Mouse (Mus musculus): ENCODE data around the gene Nop2.

Gene Nop2

DNA sequence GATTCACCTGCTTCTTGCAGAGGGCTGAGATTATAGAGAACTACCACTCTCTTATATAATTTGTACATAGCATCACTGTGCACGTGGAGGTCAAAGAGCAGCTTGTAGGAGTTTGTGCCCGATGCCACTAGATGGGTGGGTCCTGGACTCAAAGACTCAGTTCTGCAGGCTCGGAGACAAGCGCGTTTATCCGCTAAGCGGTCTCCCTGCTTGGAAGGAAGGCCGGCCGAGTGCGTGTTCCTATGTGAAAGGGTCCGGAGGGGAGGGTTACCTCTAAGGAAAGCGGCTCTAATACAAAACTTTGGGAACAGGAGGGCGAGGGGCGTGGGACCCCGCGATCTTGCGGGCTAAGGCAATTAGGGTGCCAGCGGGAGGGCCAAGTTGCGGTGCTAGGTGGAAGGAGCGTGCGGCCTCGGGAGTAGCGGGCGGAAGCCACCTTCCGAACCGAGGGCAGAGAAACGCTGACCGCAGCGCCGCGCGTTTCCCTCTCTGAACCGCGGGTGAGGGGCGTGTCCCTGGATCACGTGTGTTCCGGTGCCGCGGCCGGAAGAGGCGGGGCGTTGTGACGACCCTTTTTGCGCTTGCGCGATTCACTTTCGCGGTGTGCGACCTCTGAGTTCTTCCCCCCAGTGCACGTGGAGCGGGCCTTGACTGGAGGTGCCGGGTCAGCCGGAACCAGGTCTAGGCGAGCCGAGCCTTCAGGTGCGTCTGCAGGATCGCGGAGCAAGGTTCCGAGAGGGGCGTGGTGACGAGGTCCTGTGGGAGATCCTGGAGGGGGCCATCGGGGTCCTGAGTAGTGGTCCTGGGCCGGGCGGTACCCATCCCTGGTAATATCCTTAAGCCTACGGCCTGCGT lies at the start of gene Nop2:
Gene Nop2 (plus strand): TSS at position 608 of the 855 bp plus-strand sequence.
- DNase-seq, result peak; percentile 93

DNA sequence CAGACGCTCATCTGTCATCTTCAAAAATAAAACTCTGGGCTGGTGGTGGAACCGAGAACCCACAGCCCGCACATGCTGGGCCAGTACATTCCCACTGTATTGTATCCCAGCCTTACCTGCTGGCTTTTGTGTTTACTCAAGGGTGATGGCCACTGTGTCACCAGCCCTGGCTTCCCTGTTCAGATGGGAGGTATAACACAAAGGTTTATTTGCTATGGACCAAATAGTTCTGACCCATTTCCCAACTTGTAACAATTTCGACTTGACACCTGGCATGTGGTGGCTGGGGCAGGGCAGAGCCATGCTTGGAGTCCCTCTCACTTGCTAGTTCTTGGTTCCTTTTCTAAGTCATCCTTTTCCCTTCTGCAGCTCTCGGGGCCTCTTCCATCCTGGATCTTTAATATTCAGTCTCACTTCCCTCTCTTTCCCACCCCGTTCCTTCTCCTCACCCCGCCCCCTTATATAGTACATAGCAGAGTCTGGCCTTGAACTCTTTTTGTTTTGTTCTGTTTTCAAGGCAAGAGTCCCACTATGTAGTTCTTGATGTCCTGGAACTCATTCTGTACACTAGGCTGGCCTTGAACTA lies 48.8 kb upstream of the Nop2 start:
- no peak for DNase-seq

DNA sequence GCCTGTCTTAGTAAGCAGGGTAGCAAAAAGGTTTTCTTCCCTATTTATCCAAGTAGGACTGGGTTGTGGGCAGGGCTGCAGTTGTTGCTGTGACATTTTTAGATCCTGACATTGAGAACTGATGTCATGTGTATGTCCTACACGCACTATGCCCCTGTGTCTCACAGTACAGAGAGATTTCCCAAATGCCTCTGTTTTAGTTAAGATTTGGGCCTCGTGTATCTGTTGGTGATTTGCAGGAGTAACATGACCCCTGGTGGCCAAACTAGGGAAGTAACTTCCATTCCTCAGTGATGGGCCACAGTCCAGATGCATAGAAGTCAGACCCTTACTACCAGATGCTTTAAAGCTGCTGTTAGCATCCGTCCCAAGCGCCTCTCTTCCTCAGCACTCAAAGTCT lies 47.3 kb upstream of the Nop2 start:
- DNase-seq, result peak; percentile 72

DNA sequence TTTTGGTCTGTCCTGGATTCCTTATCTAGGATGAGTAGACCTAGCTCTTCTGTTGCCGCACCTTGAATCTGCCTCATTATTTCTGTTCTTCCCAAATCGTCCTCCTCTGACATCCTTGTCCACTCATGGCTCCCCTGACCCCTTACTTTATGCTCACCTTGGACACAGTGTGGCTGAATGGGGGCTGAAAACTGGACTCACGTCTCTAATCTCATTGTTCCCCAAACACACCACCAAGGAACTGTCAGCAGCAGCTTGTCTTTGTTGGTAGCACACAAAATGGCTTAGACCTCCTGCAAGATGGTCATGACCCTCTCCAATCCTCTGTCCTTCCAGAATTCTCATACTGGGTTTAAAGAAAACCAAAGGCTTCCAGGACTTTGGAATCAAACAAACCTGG lies 43.8 kb upstream of the Nop2 start:
- DNase-seq, result no peak

DNA sequence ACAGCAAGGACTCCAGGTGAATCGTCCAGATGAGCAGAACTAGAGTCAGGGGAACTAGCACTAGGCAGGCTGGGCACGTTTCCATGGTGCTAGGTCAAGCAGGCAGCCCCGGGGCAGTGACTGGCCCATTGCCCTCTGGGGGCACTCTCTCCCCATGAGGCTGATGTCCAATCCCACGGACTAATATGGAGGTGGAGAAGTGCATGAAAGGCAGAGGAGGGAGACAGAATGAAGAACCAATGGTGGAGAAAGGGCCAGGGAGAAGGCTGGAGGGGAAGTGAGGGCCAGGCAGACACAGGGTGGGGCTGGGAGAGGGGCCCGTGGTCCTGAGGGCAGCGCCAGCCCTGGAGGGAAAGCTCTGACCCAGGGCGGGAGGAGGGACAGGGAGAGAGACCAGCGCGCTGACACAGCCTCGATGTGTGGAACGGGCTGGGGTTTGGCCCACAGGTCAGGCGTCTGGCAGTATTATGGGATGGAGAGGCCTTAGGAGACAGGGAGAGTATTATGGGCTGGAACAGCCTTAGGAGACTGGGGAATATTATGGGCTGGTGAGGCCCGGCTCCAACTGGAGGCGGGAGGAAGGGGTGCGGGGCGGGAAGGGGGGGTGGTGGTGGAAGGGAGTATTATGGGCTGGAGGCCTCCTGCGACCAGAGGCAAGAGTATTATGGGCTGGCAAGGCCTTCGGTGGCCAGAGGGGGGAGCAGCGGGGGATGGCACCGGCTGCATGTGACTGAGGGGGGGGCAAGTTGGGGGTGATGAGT lies 43.0 kb upstream of the Nop2 start:
- DNase-seq, result peak; percentile 73

DNA sequence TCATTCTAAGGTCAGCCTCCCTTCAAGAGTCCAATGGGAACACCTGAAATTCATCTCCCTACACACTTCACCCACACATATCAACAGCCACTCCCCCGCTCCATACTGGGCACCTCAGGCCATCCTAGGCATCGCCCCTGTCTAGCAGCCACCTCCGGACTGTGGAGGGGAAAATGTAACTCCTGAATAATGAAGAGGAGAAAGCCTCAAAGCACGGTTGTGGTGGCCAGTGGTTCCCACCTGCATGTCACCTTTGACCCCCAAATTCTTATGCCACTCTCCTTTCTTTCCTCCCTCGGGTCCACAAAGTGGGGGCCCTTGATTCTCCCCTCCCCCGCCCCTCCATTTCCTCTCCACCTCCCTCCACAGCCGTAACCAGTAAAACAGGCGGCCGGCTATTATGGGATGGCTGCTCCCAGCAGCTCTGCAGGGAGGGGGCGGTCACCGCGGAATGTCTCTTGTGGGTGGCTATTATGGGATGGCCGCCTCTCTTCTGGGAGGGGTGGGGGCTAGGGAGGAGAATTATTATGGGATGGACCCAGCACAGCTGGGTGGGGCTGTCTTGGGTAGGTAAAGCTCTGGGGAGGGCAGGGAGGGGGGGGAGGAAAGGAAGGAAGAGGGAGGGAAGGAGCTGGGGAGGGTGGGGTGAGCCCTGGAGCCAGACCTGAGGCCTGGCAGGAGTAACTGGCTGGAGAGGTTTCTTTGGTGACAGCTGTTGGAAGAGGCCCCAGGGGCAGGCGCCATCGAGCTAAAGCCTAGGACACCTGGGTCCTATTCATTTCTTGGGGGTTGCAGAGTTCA lies 42.0 kb upstream of the Nop2 start:
- DNase-seq, result peak; percentile 80

DNA sequence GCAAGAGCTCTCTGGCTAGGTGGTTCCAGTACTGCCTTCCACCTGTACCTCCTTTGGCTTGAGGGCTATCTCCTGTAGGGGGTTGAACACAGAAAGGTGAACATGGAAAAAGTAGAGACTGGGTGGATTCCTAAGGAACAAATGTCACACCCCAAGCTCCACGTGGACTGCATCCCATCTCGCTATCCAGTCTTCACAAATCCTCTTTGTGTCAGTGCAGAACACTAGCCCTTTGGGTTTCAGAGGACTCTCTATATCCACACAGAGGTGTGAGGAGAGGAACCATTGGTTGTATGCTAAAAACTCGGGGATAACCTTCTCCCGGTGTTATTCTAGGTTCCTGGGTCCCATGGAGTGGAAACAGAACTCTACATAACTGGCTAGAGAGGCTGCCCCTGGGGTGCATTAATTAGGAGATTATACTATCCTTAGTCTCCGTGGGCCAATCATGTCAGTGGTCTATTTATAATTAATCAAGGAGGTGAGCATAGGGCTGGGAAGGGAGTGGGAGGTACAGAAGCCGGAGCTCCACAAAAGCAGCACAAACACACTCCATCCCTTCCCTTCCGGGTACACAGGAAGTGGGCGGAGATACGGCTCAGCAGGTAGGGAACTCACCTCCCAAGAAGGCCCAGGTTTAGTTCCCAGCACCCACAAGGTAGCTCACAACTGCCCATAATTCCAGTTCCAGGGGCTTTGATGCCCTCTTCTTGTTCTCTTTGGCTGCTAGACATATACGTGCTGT lies 41.2 kb upstream of the Nop2 start:
- no peak for DNase-seq

DNA sequence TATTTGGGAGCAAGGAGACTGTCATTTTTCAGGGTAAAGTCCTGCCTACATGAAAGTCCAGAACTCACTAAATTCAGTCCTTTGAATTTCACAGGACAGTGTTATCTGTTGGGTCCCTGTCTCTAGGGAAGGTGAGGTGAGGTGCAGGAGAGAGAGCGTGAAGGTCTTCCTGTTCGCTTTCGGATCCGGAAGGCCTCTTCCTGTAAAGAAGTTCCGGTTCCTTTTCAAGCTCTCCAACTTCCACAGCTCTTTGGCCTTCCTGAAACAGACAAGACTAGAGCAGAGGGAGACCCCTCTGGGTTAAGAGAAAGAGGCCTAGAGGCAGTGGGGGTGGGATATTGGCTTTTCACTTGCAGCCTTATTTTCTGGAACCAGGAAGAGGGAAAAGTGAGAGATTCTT lies 39.3 kb upstream of the Nop2 start:
- peak; percentile 36 for DNase-seq

DNA sequence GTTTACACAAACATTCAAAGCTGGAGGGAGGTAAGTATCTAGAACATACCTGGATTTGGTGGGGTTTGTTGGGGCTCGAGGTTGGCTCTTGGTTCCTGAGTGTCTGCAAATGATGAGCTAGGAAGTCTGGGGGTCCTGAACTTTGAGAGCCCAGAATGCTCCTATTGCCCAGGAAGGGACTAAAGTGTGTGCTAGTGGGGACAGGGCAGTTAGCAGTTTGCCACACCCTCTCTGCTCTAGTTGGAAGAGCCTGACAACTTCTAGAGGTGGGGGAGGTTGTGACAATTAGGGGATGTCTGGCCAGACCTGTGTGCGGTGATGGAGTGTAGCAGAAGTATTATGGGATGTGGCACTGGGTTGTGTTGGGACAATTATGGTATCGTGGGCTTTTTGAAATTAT lies 36.9 kb upstream of the Nop2 start:
- DNase-seq, result no peak

DNA sequence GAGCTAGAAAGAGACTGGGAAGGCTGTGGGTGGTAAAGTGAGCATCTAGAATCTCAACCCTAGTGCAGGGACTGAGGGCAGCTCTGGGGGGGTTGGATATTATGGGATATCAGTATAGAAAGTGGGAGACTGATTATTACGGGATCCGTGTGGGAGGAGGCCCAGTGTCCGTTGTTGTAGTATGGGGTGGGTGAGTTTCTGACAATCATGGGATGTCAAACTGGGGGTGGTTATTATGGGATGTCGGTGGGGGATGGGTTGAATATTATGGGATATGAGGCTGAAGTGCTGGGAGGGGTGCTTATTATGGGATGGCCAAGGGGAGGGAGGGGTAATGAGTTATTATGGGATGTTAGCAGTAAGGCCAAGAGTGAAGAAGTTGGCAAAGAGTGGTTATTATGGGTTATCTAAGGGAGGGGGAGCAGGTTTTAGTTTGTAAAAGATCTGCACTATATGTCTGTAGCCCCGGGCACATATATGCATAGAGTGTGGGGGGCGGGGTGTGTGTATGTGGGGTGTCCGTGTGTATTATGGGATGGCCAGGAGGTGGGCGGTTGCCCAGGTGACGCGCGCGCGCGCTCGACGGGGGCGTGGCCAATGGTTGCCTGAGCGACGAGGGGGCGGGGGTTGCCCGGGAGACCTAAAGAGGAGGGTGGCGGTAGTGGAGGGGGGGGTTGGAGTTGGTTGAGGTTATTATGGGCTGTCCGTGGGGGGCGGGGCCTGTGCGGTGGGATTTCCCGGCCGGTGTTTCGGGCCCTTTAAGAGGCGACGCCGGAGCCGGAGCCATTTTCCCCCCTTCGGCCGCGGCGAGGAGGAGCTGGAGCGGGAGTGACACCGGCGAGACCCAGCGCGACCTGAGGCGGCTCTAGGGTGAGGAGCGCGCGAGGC lies 36.1 kb upstream of the Nop2 start, which contains the start of gene Chd4:
Gene Chd4 (plus strand): TSS at position 591 of the 888 bp plus-strand sequence.
- peak; percentile 98 for DNase-seq

DNA sequence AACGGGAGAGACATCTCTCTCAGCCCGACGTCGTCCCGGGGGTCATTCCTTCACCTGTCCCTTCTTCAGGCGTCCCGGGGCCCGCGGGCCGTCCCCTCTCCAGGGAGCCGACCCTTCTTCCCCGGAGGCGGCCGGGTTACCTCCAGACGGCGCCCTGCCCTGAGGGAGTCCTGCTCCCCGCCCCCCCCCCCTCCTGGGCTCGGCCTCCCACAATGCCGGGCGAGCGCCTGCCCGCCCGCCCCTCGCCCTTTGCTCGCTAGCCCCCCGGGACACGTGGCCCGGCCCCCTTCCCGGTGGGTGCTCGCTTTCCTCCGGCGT lies 35.5 kb upstream of the Nop2 start:
- DNase-seq, result no peak

DNA sequence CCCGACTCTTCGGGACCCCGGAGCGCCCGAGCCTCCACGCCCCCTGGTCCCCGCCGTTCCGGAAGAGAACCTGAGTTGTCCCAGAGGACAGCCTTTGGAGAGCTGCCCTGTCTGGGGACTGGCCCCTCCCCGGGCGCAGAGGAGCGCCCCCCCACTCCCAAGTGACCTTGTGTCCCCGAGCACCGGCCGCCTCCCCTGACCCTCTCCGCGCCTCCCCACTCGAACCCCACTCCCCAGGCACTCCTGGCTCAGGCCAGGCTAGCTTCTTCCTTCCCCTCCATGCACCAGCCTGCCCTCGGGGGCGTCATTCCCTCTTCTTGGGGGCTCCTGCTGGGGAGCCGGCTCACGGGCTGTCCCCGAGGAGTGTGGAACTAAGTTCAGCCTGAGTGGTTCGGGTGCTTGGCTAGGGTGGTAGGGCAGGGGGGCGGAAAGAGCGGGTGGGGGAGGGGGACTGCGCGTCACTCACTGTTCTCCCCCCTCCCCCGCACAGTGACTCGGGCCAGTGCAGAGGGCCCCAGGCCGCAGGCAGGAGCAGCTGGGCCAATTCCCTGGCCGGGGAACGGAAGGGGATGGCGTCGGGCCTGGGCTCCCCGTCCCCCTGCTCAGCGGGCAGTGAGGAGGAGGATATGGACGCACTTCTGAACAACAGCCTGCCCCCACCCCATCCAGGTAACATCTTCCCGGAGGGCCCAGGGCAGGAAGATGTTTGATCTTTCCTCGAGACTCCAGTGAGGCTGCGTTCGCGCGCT lies 34.9 kb upstream of the Nop2 start:
- peak; percentile 83 for DNase-seq

DNA sequence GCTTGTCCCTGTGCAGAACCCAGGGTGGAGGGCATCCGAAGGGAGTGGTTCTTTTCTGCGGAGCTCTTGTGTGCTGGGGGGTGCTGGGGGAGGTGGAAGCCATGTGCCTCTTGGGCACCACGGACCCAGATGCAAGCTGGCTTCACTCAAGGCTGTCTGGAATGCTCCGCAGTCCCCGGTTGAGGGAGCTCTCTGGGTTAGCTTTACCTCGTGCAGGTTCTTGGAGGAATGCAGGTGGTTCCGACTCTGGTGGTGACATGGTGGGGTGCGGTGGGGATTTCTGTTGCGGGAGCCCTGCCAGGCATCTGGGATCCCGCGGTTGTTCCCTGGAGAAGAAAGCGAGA lies 34.4 kb upstream of the Nop2 start:
- DNase-seq, result no peak

DNA sequence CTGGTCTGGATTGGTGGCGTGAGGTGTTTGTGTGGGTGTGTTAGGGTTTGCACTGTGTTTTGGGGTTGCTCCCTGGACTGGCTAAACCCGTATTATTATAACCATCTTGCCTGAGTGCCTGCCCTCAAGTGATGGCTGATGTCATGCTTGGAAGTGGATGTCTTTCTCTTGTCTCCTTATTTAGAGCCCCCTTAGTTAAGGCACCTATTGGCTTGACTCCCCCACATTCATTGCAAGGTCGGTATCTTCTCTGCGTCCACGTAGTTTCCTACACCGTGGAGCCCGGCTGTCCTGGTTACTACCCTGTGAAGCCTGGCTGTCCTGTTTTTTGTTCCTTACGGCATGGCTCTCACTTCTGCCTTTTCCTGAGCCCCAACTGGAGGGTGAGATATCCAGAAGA lies 33.8 kb upstream of the Nop2 start:
- no peak for DNase-seq

DNA sequence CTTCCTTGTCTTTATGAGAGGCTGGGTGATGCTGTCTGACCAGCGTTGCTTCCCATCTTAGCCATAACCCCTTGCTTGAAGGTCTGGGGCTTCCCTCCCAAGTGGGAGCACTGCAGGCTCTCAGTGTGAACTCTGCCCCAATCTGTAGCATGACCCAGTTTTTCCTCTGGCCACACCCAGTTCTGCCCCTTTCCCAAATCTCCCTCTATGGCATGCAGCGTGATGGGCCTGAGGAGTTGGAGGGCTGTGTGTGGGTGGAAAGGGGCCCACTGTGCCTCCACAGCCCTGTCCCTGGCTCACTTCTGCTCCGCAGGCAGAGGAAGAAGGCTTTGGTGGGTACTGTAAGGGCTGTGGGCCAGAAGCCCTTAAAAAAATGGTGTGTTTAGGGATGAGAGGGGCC lies 33.2 kb upstream of the Nop2 start:
- DNase-seq, result peak; percentile 38

DNA sequence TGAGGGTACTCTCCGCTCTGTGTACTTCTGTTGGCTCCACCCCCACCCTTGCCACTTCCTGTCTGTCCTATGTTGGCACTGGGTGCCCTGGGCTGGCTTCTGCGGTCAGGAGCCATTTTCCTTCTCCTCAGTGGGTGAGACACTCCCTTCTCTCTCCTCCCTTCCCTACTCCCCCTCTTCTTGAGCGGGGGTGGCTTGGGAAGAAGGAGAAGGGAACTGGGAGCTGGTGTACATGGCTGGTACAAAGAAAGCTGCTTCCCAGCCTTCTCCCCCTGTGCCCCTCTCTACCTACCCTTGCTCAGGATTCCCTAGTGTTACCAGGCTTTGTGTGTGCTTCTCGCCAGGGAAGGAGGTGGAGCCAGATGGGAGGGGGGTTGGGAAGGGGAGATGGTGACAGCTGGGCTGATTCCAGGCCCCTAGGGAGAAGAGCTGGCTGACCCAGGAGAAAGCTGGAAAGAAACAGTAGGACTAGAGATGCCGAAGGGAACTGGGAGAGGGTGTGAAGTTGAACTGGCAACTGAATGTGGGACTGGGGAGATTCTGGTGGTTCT lies 32.2 kb upstream of the Nop2 start:
- DNase-seq, result peak; percentile 81

DNA sequence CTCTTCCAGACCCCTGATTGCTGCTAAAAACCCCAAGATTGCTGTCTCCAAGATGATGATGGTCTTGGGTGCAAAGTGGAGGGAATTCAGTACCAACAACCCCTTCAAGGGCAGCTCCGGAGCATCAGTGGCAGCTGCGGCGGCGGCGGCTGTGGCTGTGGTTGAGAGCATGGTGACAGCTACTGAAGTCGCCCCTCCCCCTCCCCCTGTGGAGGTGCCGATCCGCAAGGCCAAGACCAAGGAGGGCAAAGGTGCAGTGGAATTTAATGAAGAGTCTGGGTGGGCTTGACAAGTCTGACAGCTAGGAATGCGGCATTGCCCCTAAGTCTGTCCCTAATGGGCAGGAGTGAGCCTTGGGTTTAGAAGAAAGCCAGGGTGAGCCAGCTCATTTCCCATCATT lies 30.3 kb upstream of the Nop2 start:
- peak; percentile 42 for DNase-seq

DNA sequence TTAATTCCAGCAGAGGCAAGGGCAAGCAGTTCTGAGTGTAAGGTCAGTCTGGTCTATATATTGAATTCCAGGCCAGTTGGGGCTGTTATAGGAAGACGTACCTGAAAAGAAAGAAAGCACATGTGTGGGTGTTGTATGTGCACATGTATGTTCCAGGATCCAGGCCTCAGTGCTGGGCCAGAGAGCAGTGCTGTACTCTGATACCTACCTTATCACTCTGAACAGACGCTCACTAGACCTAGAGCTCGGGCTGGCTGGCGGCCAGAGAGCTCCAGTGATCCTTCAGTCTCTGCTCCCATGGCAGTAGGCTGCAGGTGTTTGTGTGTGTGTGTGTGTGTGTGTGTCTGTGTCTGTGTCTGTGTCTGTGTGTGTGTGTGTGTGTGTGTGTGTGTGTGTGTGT lies 27.5 kb upstream of the Nop2 start:
- DNase-seq, result no peak

DNA sequence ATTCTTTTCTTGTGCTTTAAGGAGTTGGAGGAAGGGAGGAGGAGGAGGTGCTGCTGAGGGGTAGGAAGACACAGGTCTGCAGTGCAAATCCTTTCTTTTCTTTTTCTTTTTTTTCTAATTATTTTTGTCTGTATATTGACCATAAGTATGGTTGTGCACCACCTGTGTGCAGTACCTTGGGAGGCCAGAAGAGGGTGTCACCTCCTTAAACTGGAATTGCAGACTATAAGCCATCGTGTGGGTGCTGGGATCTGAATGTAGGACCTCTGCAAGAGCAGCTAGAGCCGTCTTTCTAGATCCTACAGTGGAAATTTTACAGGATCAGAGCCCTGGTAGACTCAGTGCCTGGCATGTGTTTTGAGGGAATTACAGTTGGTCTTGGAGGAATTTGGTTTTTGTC lies 24.0 kb upstream of the Nop2 start:
- DNase-seq, result no peak

DNA sequence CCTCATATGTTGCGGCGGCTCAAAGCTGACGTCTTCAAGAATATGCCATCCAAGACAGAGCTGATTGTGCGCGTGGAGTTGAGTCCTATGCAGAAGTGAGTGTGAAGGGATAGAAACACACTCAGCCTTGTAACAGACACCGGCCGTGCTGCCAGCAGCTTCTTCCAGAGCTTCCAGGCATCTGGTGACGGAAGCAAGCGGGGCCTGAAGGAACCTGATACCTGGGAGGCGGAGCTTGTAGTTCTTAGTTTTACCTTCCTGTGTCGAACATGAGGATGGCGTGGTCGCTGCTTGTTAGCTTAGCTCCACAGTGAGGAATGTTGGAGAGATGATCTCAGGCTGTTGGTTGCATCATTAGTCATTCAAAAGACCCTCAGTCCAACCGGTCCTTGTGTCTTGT lies 22.3 kb upstream of the Nop2 start:
- DNase-seq, result no peak

All from thymus, postnatal 4 days (tissue).